Mouse (Mus musculus): Measurements from ENCODE around the gene Entpd7. TPM values are rescaled to one million over a fixed set of nuclear protein-coding genes. Genes with fewer than 3 reads are reported as not detected.

Gene Entpd7
- polyA plus RNA-seq, 1 experiment from 2014 or later = 8.4 TPM

DNA sequence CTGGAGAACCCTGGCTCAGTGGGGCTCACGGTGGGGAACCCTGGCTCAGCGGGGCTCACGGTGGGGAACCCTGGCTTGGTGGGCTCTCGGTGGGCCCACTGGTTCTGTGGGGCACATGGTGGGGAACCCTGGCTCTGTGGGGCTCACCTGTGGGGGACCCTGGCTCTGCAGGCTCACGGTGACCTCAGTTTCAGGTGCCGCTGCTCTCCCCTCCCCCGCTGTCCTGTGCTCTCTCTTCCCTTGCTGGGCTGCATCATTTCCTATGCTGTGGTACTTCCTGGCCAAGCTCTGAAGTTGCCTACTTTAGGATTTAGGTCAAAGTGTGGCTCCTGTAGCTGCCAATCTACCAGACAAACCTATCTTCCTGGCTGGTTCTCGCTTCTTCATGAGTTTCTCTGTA, 33.4 kb downstream of the Entpd7 start:
- no peak for TF ChIP-seq CTCF (IDR thresholded peaks at IDR 0.05)
- no peaks in the 10 kb centered on the region for H3K27me3 ChIP-seq
- ChIA-PET CTCF (interaction anchor here (1.1 kb wide), 1 partner anchor 110 kb away, joined by 3 read pairs; no protein-coding TSS in a partner anchor), POLR2A (no interaction called here)
- in situ Hi-C loops (cut with MboI; ENCODE audit: low pct_unique_long_range_greater_than_20kb) = no loop called here
- no peak for ATAC-seq
- DNase-seq (ENCODE audit: low read depth, low spot score) = no peak

DNA sequence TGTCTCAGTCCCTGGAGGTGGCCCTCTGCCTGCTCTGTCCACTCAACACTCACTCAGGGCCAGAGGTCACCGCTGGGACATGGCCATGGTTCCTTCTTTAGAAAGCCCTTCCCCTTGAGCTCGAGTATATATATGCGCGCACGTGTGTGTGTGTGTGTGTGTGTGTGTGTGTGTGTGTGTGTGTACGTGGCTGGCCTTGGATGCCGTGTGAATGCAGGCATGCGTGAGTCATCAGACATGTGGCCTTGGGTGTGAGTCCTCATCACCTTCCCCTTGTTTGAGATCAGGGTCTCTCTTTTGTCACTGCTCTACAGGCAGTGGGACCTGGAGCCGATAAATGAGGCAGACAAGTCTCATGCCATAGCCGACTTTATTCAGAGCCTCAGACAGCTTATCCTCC, 34.0 kb downstream of the Entpd7 start:
- POLR2A ChIA-PET = no interaction called here
- TF ChIP-seq CTCF (IDR thresholded peaks at IDR 0.05) = no peak
- in situ Hi-C loops (cut with MboI; ENCODE audit: low pct_unique_long_range_greater_than_20kb) = no loop called here
- DNase-seq (ENCODE audit: low read depth, low spot score) (no peak), ATAC-seq (no peak)
- no peaks in the 10 kb centered on the region for H3K27me3 ChIP-seq
- CTCF ChIA-PET = interaction anchor here (1.1 to 1.5 kb wide), 2 partner anchors 15 to 109 kb away, joined by 3 to 4 read pairs; no protein-coding TSS in a partner anchor

DNA sequence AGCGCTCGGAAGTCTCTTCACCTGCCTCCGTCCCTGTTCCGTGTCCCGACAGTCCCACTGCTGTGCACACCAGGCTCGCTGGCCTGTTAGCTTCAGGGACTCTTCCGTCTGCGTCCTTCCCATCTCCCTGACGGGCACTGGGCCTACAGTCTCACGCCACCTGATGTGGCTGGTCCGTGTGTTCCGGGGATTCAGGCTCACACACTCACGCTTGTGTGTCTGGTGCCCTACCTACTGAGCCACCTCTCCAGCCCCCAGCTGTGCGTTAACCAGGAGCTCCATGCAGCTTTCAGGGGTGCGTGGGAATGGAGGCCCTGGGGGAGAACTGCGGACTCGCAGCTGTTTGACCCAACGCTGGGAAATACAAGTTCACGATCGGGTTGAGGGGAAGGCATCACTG, 34.7 kb downstream of the Entpd7 start:
- CTCF ChIA-PET = interaction anchor here (1.5 kb wide), 1 partner anchor 15 kb away, joined by 4 read pairs; no protein-coding TSS in a partner anchor
- in situ Hi-C loops (cut with MboI; ENCODE audit: low pct_unique_long_range_greater_than_20kb) = no loop called here

DNA sequence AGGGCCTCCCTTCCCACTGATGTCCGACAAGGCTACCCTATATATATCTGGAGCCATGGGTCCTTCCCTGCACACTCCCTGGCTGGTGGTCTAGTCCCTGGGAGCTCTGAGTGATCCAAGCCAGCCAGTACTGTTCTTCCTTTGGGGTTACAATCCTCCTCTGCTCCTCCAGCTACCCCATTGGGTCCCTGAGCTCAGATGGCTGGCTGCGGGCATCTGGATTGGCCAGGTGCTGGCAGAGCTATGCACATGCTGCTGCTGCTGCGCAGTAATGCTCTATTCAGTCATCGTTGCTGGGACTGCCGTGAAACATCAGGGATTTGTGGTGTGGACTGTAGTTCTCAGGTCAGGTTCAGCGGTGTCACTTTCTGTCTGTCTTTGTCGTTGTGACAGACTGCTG, 35.3 kb downstream of the Entpd7 start:
- CTCF ChIA-PET = interaction anchor here (1.5 kb wide), 1 partner anchor 14 kb away, joined by 4 read pairs; no protein-coding TSS in a partner anchor
- no peak for DNase-seq (ENCODE audit: low read depth, low spot score)
- no peak for ATAC-seq
- POLR2A ChIA-PET = interaction anchor here (0.9 kb wide), 1 partner anchor 18 kb away, joined by 4 read pairs; no protein-coding TSS in a partner anchor
- in situ Hi-C loops (cut with MboI; ENCODE audit: low pct_unique_long_range_greater_than_20kb) = no loop called here
- no peak for TF ChIP-seq CTCF (IDR thresholded peaks at IDR 0.05)
- H3K27me3 ChIP-seq = no peaks in the 10 kb centered on the region

More for the DNA sequence above, 34.7 kb downstream of the Entpd7 start:
- DNase-seq (ENCODE audit: low read depth, low spot score) (no peak), ATAC-seq (no peak)
- POLR2A ChIA-PET = interaction anchor here (0.9 kb wide), 1 partner anchor 18 kb away, joined by 4 read pairs; no protein-coding TSS in a partner anchor
- TF ChIP-seq CTCF (IDR thresholded peaks at IDR 0.05) = no peak
- H3K27me3 ChIP-seq = no peaks in the 10 kb centered on the region

DNA sequence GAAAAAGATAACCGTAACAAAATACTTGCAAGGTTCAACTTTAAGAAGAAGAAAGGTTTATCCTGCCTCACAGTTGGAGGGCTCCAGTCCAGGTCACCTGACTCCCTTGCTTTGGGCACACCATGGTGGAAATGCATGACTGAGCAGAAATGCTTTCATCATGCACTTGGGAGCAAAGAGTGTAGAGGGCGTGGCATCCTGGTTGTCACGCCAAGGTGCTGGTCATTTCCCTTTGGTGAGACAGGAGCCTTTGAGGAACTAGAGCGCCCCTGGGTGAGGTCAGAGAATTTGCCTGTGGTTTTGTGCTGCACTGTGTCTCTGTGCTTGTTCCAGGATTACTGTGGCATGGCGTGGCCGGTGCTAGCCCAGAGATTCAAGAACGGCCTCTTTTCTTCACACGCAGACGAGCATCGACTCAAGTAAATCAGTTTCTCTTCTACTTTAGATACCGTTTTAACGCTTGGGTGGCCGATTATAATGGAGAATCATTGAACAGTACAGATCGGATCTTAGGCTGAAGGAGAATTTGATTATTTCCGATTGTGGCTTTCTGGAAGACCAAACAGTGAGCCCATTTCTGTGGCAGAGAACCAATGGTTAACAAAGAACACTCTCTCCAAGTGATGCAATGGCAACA, 37.2 kb downstream of the Entpd7 start:
- DNase-seq (ENCODE audit: low read depth, low spot score) (no peak), ATAC-seq (no peak)
- TF ChIP-seq CTCF (IDR thresholded peaks at IDR 0.05) = no peak
- ChIA-PET POLR2A (no interaction called here), CTCF (no interaction called here)
- H3K27me3 ChIP-seq = no peaks in the 10 kb centered on the region
- in situ Hi-C loops (cut with MboI; ENCODE audit: low pct_unique_long_range_greater_than_20kb) = no loop called here

DNA sequence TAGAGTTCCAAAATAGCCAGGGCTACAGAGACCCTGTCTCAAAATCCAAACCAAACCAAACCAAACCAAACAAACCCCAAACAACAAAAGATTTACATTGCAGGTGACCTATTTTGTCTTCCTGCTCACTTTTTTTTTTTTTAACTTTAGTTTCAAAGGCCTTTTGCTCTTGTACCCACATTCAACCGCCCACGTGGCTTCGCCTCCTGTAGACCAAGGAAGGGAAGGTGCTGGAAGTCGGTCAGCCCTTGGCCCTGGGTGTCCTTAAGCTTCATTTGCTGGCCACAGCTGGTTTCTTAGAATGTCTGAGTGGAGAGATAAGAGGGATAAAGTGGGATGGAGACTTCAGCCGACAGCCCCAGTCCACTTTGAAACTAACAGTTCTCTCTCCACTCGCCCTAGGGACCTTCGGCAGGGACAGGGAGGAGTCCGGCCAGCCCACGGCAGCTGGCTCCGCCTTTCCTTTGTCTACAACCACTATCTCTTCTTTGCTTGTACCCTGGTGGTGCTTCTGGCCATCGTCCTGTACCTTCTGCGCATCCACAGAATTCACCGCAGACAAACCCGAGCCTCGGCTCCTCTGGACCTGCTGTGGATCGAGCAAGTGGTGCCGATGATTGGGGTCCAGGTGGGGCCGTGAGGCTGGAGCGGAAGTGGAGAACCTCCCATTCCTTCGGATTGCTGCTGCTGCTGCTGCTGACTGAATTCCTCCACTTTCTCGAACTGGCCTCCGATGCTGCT, 40.0 kb downstream of the Entpd7 start:
- in situ Hi-C loops (cut with MboI; ENCODE audit: low pct_unique_long_range_greater_than_20kb) = no loop called here
- DNase-seq (ENCODE audit: low read depth, low spot score) (no peak), ATAC-seq (no peak)
- ChIA-PET POLR2A (no interaction called here), CTCF (no interaction called here)
- TF ChIP-seq CTCF (IDR thresholded peaks at IDR 0.05) = no peak
- no peaks in the 10 kb centered on the region for H3K27me3 ChIP-seq

DNA sequence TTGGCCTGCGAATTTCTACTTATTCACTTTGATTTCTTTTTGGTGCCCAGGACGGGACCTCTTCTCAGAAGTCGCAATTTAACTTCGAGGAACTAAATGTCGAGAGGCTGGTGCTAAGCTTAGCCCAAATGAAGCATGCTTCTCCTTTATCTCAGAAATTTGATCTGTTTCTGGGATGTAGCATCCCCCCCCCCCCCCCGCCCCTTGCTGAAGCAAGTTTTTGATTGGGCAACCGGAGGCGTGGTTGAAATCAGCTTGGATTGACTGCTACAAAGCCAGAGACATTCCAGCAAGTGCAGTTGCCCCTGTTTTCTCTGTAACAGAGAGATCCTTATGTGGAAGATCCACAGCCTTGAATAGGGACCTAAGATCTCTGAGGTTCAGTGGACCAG, 40.6 kb downstream of the Entpd7 start:
- in situ Hi-C loops (cut with MboI; ENCODE audit: low pct_unique_long_range_greater_than_20kb) = no loop called here
- no peak for ATAC-seq
- POLR2A ChIA-PET = no interaction called here

DNA sequence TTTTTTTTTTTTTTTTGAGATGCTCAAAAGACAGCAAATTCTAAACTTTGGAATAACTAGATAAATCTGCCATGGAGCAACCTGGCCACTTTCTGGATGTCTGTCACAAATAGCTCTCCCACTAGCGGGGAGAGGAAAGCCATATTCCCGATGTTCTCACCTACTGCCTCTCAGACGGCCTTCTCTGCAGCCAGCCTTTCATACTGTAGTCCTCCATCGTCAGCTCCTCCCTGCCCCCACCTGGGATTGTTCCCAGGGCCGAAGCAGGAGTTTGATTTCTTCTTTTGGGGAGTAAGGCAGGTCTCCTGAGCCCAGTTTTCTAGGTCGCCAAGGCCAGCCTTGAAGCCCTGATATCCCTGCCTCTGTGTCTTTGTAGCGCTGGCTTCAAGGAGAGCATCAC, 41.7 kb downstream of the Entpd7 start:
- POLR2A ChIA-PET = interaction anchor here (0.7 kb wide), 1 partner anchor 18 kb away, joined by 5 read pairs; no protein-coding TSS in a partner anchor
- H3K27me3 ChIP-seq = no peaks in the 10 kb centered on the region
- CTCF ChIA-PET = no interaction called here
- no peak for TF ChIP-seq CTCF (IDR thresholded peaks at IDR 0.05)
- no peak for ATAC-seq
- DNase-seq (ENCODE audit: low read depth, low spot score) = no peak
- in situ Hi-C loops (cut with MboI; ENCODE audit: low pct_unique_long_range_greater_than_20kb) = no loop called here

More for the DNA sequence above, 40.6 kb downstream of the Entpd7 start:
- DNase-seq (ENCODE audit: low read depth, low spot score) = no peak
- no peaks in the 10 kb centered on the region for H3K27me3 ChIP-seq
- CTCF ChIA-PET = no interaction called here
- no peak for TF ChIP-seq CTCF (IDR thresholded peaks at IDR 0.05)

DNA sequence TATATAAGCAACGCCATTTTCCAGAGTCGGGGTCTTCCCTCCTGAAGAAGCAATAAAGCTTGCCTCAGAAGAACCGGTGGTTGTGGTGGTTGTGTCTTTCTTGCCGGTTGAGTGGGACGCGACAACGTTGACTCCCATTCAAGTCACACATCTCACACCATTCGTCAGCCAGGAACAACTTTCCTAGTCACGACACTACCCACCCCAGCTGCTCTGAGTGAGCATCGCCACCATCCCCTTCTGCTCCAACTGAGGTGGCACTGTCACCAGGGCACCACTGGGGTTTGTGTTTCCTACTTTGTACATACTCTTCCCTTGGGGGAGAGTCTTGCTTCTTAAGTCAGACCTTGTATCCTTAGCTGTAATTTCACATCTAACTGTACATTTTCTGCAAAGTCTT, 48.9 kb downstream of the Entpd7 start:
- no peak for TF ChIP-seq CTCF (IDR thresholded peaks at IDR 0.05)
- in situ Hi-C loops (cut with MboI; ENCODE audit: low pct_unique_long_range_greater_than_20kb) = no loop called here
- CTCF ChIA-PET = interaction anchor here (1.2 to 1.3 kb wide), 3 partner anchors 10 to 22 kb away, joined by 3 to 4 read pairs (median 4); no protein-coding TSS in a partner anchor
- DNase-seq (ENCODE audit: low read depth, low spot score) (no peak), ATAC-seq (no peak)
- no peaks in the 10 kb centered on the region for H3K27me3 ChIP-seq
- POLR2A ChIA-PET = interaction anchor here (0.6 kb wide), 1 partner anchor 60 kb away, joined by 3 read pairs; no protein-coding TSS in a partner anchor

DNA sequence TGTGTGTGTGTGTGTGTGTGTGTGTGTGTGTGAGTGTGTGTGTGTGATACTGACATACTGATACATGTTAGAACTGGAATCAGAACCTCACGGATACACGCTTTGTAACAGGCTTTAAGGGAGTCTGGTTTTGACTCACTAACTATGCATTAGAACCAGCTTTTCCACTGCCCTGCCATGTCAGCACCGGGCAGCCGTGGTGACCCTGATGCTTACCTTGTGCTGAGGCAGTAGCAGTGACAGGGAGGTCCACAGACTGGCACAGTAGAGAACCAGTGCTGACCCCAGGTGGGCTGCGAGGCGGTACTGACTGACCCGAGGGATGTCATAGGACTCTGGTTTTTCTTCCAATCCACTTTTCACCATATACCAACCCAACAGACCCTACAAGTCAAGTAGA, 53.9 kb downstream of the Entpd7 start:
- no peak for ATAC-seq
- POLR2A ChIA-PET = no interaction called here
- no peak for TF ChIP-seq CTCF (IDR thresholded peaks at IDR 0.05)

DNA sequence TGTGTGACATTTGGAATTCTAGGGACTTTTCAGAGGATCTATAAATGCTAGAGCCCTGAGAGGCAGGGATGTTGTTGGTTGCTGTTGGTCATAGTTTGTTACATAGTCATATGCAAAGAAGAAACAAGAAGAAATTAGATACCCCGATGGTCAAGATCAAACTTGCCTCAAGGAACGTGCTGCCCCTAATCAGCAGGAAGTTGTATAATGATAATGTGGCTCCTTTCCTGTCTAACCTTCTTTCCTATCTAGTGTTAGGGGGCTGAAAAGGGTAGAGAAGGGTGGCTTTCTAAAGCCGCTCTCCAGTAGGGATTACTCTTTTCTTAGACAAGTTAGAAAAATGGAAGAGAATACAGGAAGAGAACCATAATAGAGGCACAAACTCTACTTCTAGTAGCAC, 56.3 kb downstream of the Entpd7 start:
- no peak for DNase-seq (ENCODE audit: low read depth, low spot score)
- no peak for ATAC-seq
- POLR2A ChIA-PET = no interaction called here
- CTCF ChIA-PET = no interaction called here
- no peak for TF ChIP-seq CTCF (IDR thresholded peaks at IDR 0.05)
- no peaks in the 10 kb centered on the region for H3K27me3 ChIP-seq
- in situ Hi-C loops (cut with MboI; ENCODE audit: low pct_unique_long_range_greater_than_20kb) = no loop called here

More for the DNA sequence above, 53.9 kb downstream of the Entpd7 start:
- CTCF ChIA-PET = no interaction called here
- in situ Hi-C loops (cut with MboI; ENCODE audit: low pct_unique_long_range_greater_than_20kb) = no loop called here
- DNase-seq (ENCODE audit: low read depth, low spot score) = no peak
- no peaks in the 10 kb centered on the region for H3K27me3 ChIP-seq

Data from Patski (cell line).